18 mouse cellular contexts compared by ENCODE assay signal in genomic region chr13:116533163-116533562, GRCm38 (mm10).
"Had no signal": no experiment of that assay in that cellular context is flagged by ENCODE, and none has a peak within 500 bp of the region (broad histone marks: within the 10 kb centered on the region; RNA-seq: fewer than 3 reads in every experiment).

No protein-coding gene starts in this region.

- H3K4me3 ChIP-seq: midbrain, embryonic 10.5 days; myocyte; neural tube, embryonic 13.5 days; neural tube, embryonic 15.5 days had no signal

- ATAC-seq: midbrain, embryonic 16.5 days had no signal

- H3K9me3 ChIP-seq: midbrain, embryonic 10.5 days; neural tube, embryonic 13.5 days; neural tube, embryonic 15.5 days had no signal

- DNase-seq: lung, adult 18-20 months; lung, embryonic 14.5 days; lung, postnatal 10 days; lung, postnatal 4 days; midbrain, embryonic 14.5 days; retina, postnatal 1 day; right cerebral cortex, postnatal 25 days; right cerebral cortex, postnatal 4 days; spleen, adult 18-20 months; thymus, adult 2 months; thymus, postnatal 25 days; thymus, postnatal 4 days had no signal

- H3K4me2 ChIP-seq: lung, embryonic 14.5 days; neural tube, embryonic 13.5 days; neural tube, embryonic 15.5 days had no signal

- H3K27ac ChIP-seq: liver, embryonic 14.5 days; midbrain, embryonic 10.5 days; neural tube, embryonic 13.5 days; neural tube, embryonic 15.5 days had no signal

- H3K4me1 ChIP-seq: midbrain, embryonic 10.5 days; neural tube, embryonic 13.5 days; neural tube, embryonic 15.5 days had no signal

- H3K36me3 ChIP-seq: midbrain, embryonic 10.5 days; neural tube, embryonic 13.5 days; neural tube, embryonic 15.5 days had no signal

- H3K27me3 ChIP-seq: neural tube, embryonic 13.5 days; neural tube, embryonic 15.5 days had no signal

- H3K9ac ChIP-seq: liver, embryonic 14.5 days; lung, embryonic 14.5 days; neural tube, embryonic 13.5 days; neural tube, embryonic 15.5 days had no signal
